Mouse (Mus musculus): ENCODE measurements around the gene Olfr462. TPM values are rescaled to one million over a fixed set of nuclear protein-coding genes. Genes with fewer than 3 reads are reported as not detected.
"Not testable (repeated sequence)": the region's sequence is repeated elsewhere in the genome, so short reads cannot be mapped to it uniquely, and the experiment has no call there.

The Olfr462 gene
- total RNA-seq (2021): not detected

GRCm38 (mm10) chr11:87892168-87892567 is at the start of gene Olfr462:
Gene Olfr462 (minus strand): TSS chr11:87892268.
- no peak for DNase-seq

- DNase-seq: no peak
Observed at GRCm38 (mm10) chr11:87935467-87935866, 43.4 kb upstream of the Olfr462 start.

GRCm38 (mm10) chr11:87933731-87934130 is 41.7 kb upstream of the Olfr462 start:
- DNase-seq: no peak

- DNase-seq: no peak
Observed at GRCm38 (mm10) chr11:87930348-87930747, 38.3 kb upstream of the Olfr462 start.

- DNase-seq: no peak
Observed at GRCm38 (mm10) chr11:87920966-87921365, 28.9 kb upstream of the Olfr462 start, which contains the start of gene Olfr464. Gene Olfr464 (minus strand): TSS chr11:87920967.

GRCm38 (mm10) chr11:87920301-87920700 is 28.2 kb upstream of the Olfr462 start:
- no peak for DNase-seq

- no peak for DNase-seq
Observed at GRCm38 (mm10) chr11:87916005-87916404, 23.9 kb upstream of the Olfr462 start.

- DNase-seq: no peak
Observed at GRCm38 (mm10) chr11:87904331-87904730, 12.3 kb upstream of the Olfr462 start.

GRCm38 (mm10) chr11:87897287-87897686 is 5.2 kb upstream of the Olfr462 start, which contains the start of gene Olfr463:
Gene Olfr463 (minus strand): TSS chr11:87897387.
- DNase-seq: no peak

GRCm38 (mm10) chr11:87884856-87885255 is 7.2 kb downstream of the Olfr462 start:
- no peak for DNase-seq

- DNase-seq: no peak
Observed at GRCm38 (mm10) chr11:87883493-87883892, 8.6 kb downstream of the Olfr462 start.

- no peak for DNase-seq
Observed at GRCm38 (mm10) chr11:87881714-87882113, 10.4 kb downstream of the Olfr462 start.

GRCm38 (mm10) chr11:87879826-87880225 is 12.2 kb downstream of the Olfr462 start:
- DNase-seq: no peak

- no peak for DNase-seq
Observed at GRCm38 (mm10) chr11:87875436-87875835, 16.6 kb downstream of the Olfr462 start, which contains the start of gene Epx. Gene Epx (minus strand): TSS chr11:87875536.

- no peak for DNase-seq
Observed at GRCm38 (mm10) chr11:87871766-87872165, 20.3 kb downstream of the Olfr462 start.

GRCm38 (mm10) chr11:87870096-87870495 is 22.0 kb downstream of the Olfr462 start:
- DNase-seq: no peak

- not testable (repeated sequence) for DNase-seq
Observed at GRCm38 (mm10) chr11:87866891-87867290, 25.2 kb downstream of the Olfr462 start.

GRCm38 (mm10) chr11:87862805-87863204 is 29.3 kb downstream of the Olfr462 start:
- no peak for DNase-seq

GRCm38 (mm10) chr11:87860426-87860825 is 31.6 kb downstream of the Olfr462 start:
- no peak for DNase-seq

GRCm38 (mm10) chr11:87859273-87859672 is 32.8 kb downstream of the Olfr462 start:
- DNase-seq: no peak

- DNase-seq: no peak
Observed at GRCm38 (mm10) chr11:87854550-87854949, 37.5 kb downstream of the Olfr462 start.

GRCm38 (mm10) chr11:87853597-87853954 is 38.5 kb downstream of the Olfr462 start:
- DNase-seq: peak; percentile 16 to 32

- peak; percentile 90 to 92 for DNase-seq
Observed at GRCm38 (mm10) chr11:87852690-87853596, 39.1 kb downstream of the Olfr462 start, which contains the start of gene Mks1. Gene Mks1 (plus strand): TSS chr11:87853215.

- no peak for DNase-seq
Observed at GRCm38 (mm10) chr11:87847884-87848283, 44.2 kb downstream of the Olfr462 start.

Data from layer of hippocampus, postnatal 36 days (tissue).